Mouse (Mus musculus): Measurements from ENCODE around the gene Mef2d.

Mef2d gene

GRCm38 (mm10) chr3:88137821-88138220 lies 4.4 kb upstream of the Mef2d start:
- DNase-seq (ENCODE audit: low spot score in 2 of 2) = no peak

- DNase-seq (ENCODE audit: low spot score in 2 of 2) = peak; percentile 89 to 92
These were observed 3.6 kb upstream of the Mef2d start for GRCm38 (mm10) chr3:88138336-88139242.

- no peak for DNase-seq (ENCODE audit: low spot score in 2 of 2)
These were observed 2.7 kb upstream of the Mef2d start for GRCm38 (mm10) chr3:88139243-88140177.

- peak in 1 of 2 experiments; percentile 37 for DNase-seq (ENCODE audit: low spot score in 2 of 2)
These were observed 1.8 kb upstream of the Mef2d start for GRCm38 (mm10) chr3:88140178-88140902.

GRCm38 (mm10) chr3:88140903-88141430 lies 1.2 kb upstream of the Mef2d start:
- DNase-seq (ENCODE audit: low spot score in 2 of 2) = no peak

- DNase-seq (ENCODE audit: low spot score in 2 of 2) = no peak
These were observed 759 bp upstream of the Mef2d start for GRCm38 (mm10) chr3:88141439-88141786.

GRCm38 (mm10) chr3:88142546-88142915 lies 359 bp downstream of the Mef2d start:
- no peak for DNase-seq (ENCODE audit: low spot score in 2 of 2)

- DNase-seq (ENCODE audit: low spot score in 2 of 2) = peak in 1 of 2 experiments; percentile 52
These were observed 972 bp downstream of the Mef2d start for GRCm38 (mm10) chr3:88142916-88143771.

- DNase-seq (ENCODE audit: low spot score in 2 of 2) = no peak
These were observed 1.9 kb downstream of the Mef2d start for GRCm38 (mm10) chr3:88143961-88144486.

GRCm38 (mm10) chr3:88144648-88145410 lies 2.7 kb downstream of the Mef2d start:
- no peak for DNase-seq (ENCODE audit: low spot score in 2 of 2)

GRCm38 (mm10) chr3:88145411-88145782 lies 3.2 kb downstream of the Mef2d start:
- no peak for DNase-seq (ENCODE audit: low spot score in 2 of 2)

GRCm38 (mm10) chr3:88145952-88146351 lies 3.8 kb downstream of the Mef2d start:
- DNase-seq (ENCODE audit: low spot score in 2 of 2) = no peak

GRCm38 (mm10) chr3:88146376-88147112 lies 4.4 kb downstream of the Mef2d start:
- no peak for DNase-seq (ENCODE audit: low spot score in 2 of 2)

GRCm38 (mm10) chr3:88147444-88147843 lies 5.3 kb downstream of the Mef2d start:
- DNase-seq (ENCODE audit: low spot score in 2 of 2) = no peak

GRCm38 (mm10) chr3:88147866-88148265 lies 5.7 kb downstream of the Mef2d start:
- no peak for DNase-seq (ENCODE audit: low spot score in 2 of 2)

GRCm38 (mm10) chr3:88148354-88148753 lies 6.2 kb downstream of the Mef2d start:
- no peak for DNase-seq (ENCODE audit: low spot score in 2 of 2)

GRCm38 (mm10) chr3:88148776-88149509 lies 6.8 kb downstream of the Mef2d start:
- DNase-seq (ENCODE audit: low spot score in 2 of 2) = no peak

GRCm38 (mm10) chr3:88149510-88149974 lies 7.4 kb downstream of the Mef2d start:
- no peak for DNase-seq (ENCODE audit: low spot score in 2 of 2)
